Mouse (Mus musculus) MEL (cell line): ENCODE data around the gene Rab34. TPM values are rescaled to one million over a fixed set of nuclear protein-coding genes. Genes with fewer than 3 reads are reported as not detected.

Experiments used
- DNase-seq: peaks from one replicate; pipeline ENCODE4 v3.0.0; 2011; ENCODE audit warnings: low read depth, low spot score
- H3K27ac ChIP-seq: 2 replicates; pipeline ENCODE4 v1.5.1; 2012; ENCODE audit warnings: low read depth, mild to moderate bottlenecking, control low read depth, low read length, moderate library complexity; ENCODE audit not compliant: control insufficient read depth
- H3K27me3 ChIP-seq, 2 experiments: fragments of 150-350 bp in 1 of 2; sonication (generic) in 1 of 2; 2 replicates each; pipeline ENCODE4 v1.6.1; 2012; ENCODE audit warnings: low read length in 2 of 2, mild to moderate bottlenecking in 2 of 2, improper control_type of control experiment in 1 of 2, moderate library complexity in 1 of 2; ENCODE audit not compliant: insufficient read depth in 2 of 2, control insufficient read depth in 1 of 2
- H3K36me3 ChIP-seq, 2 experiments: 2 replicates each; pipeline ENCODE4 v1.6.1; 2012 to 2014; ENCODE audit warnings: low read length in 2 of 2, improper control_type of control experiment in 1 of 2, inconsistent platforms in 1 of 2, mild to moderate bottlenecking in 1 of 2; ENCODE audit not compliant: insufficient read depth in 2 of 2, control insufficient read depth in 1 of 2
- H3K4me1 ChIP-seq, 2 experiments: fragments of 150-350 bp in 1 of 2; sonication (generic) in 1 of 2; 2 replicates each; pipeline ENCODE4 v1.6.1; 2012; ENCODE audit warnings: low read length in 2 of 2, improper control_type of control experiment in 1 of 2, mild to moderate bottlenecking in 1 of 2; ENCODE audit not compliant: insufficient read depth in 2 of 2, control insufficient read depth in 1 of 2
- H3K4me3 ChIP-seq, 2 experiments: fragments of 150-350 bp in 1 of 2; sonication (generic) in 1 of 2; 2 replicates each; pipeline ENCODE4 v1.5.1; 2012; ENCODE audit warnings: low read depth in 2 of 2, low read length in 2 of 2, mild to moderate bottlenecking in 2 of 2, moderate library complexity in 2 of 2, control low read depth in 1 of 2, improper control_type of control experiment in 1 of 2; ENCODE audit not compliant: control insufficient read depth in 1 of 2, insufficient read depth in 1 of 2
- H3K79me2 ChIP-seq: 2 replicates; pipeline ENCODE4 v1.6.1; 2012; ENCODE audit warnings: mild to moderate bottlenecking, low read length, moderate library complexity; ENCODE audit not compliant: control insufficient read depth, poor library complexity, insufficient read depth
- H3K9ac ChIP-seq: 2 replicates; pipeline ENCODE4 v1.6.1; 2012; ENCODE audit warnings: low read depth, mild to moderate bottlenecking, control low read depth, low read length, moderate library complexity; ENCODE audit not compliant: control insufficient read depth, poor library complexity, severe bottlenecking
- H3K9me3 ChIP-seq: fragments of 150-350 bp; sonication (generic); replicated peaks from 2 replicates; pipeline ENCODE4 v1.6.1; 2012; ENCODE audit warnings: mild to moderate bottlenecking, low read length, improper control_type of control experiment, moderate library complexity; ENCODE audit not compliant: insufficient read depth
- CHD2 ChIP-seq: IDR thresholded peaks from 2 replicates; pipeline ENCODE4 v1.6.1; 2011; ENCODE audit warnings: low read length, improper control_type of control experiment
- ELF1 ChIP-seq: IDR thresholded peaks from 2 replicates; pipeline ENCODE4 v1.6.1; 2014; ENCODE audit warnings: low read depth, mild to moderate bottlenecking, inconsistent platforms, low read length, improper control_type of control experiment, moderate library complexity
- ETS1 ChIP-seq: IDR thresholded peaks from 2 replicates; pipeline ENCODE4 v1.6.1; 2012; ENCODE audit warnings: low read depth, mild to moderate bottlenecking, inconsistent platforms, low read length, improper control_type of control experiment, moderate library complexity
- GABPA ChIP-seq: IDR thresholded peaks from 2 replicates; pipeline ENCODE4 v1.6.1; 2012; ENCODE audit warnings: low read depth, mild to moderate bottlenecking, inconsistent platforms, low read length, improper control_type of control experiment, moderate library complexity
- GATA1 ChIP-seq: IDR thresholded peaks from 2 replicates; pipeline ENCODE4 v1.6.1; 2011; ENCODE audit warnings: low read depth, low read length, improper control_type of control experiment
- HCFC1 ChIP-seq: IDR thresholded peaks from 2 replicates; pipeline ENCODE4 v1.6.1; 2012; ENCODE audit warnings: low read depth, mild to moderate bottlenecking, inconsistent platforms, low read length, improper control_type of control experiment, moderate library complexity
- JUND ChIP-seq: IDR thresholded peaks from 2 replicates; pipeline ENCODE4 v1.6.1; 2011; ENCODE audit warnings: low read depth, mild to moderate bottlenecking, improper control_type of control experiment, low read length
- MAZ ChIP-seq: IDR thresholded peaks from 2 replicates; pipeline ENCODE4 v1.6.1; 2012; ENCODE audit warnings: low read depth, mild to moderate bottlenecking, inconsistent platforms, low read length, improper control_type of control experiment
- MXI1 ChIP-seq: IDR thresholded peaks from 2 replicates; pipeline ENCODE4 v1.6.1; 2011; ENCODE audit warnings: mild to moderate bottlenecking, low read depth, low read length, improper control_type of control experiment
- MYB ChIP-seq: IDR thresholded peaks from 2 replicates; pipeline ENCODE4 v1.6.1; 2011; ENCODE audit warnings: mild to moderate bottlenecking, low read depth, low read length, improper control_type of control experiment
- NRF1 ChIP-seq: IDR thresholded peaks from 2 replicates; pipeline ENCODE4 v1.6.1; 2014; ENCODE audit warnings: low read depth, mild to moderate bottlenecking, inconsistent platforms, low read length, improper control_type of control experiment, moderate library complexity; ENCODE audit not compliant: poor library complexity, insufficient read depth, severe bottlenecking
- POLR2A ChIP-seq, 2 experiments: IDR thresholded peaks; 2 replicates each; pipeline ENCODE4 v1.6.1; 2011 to 2012; ENCODE audit warnings: low read length in 2 of 2, mild to moderate bottlenecking in 2 of 2, control low read depth in 1 of 2, improper control_type of control experiment in 1 of 2, low read depth in 1 of 2, moderate library complexity in 1 of 2; ENCODE audit not compliant: control insufficient read depth in 1 of 2, insufficient read depth in 1 of 2, poor library complexity in 1 of 2
- POLR2AphosphoS2 ChIP-seq: IDR thresholded peaks from 2 replicates; pipeline ENCODE4 v1.6.1; 2011; ENCODE audit warnings: low read length, improper control_type of control experiment
- RCOR1 ChIP-seq: IDR thresholded peaks from 2 replicates; pipeline ENCODE4 v1.6.1; 2012; ENCODE audit warnings: low read depth, mild to moderate bottlenecking, inconsistent platforms, low read length, improper control_type of control experiment
- SMC3 ChIP-seq: IDR thresholded peaks from 2 replicates; pipeline ENCODE4 v1.6.1; 2011; ENCODE audit warnings: low read depth, low read length, improper control_type of control experiment
- TBP ChIP-seq: IDR thresholded peaks from 2 replicates; pipeline ENCODE4 v1.8.0; 2011; ENCODE audit warnings: low read depth, low read length, improper control_type of control experiment
- USF1 ChIP-seq: IDR thresholded peaks from 2 replicates; pipeline ENCODE4 v1.6.1; 2014; ENCODE audit warnings: low read depth, mild to moderate bottlenecking, inconsistent platforms, low read length, improper control_type of control experiment, moderate library complexity
- USF2 ChIP-seq, 2 experiments: IDR thresholded peaks; 2 replicates each; pipeline ENCODE4 v1.6.1; 2011 to 2012; ENCODE audit warnings: improper control_type of control experiment in 2 of 2, low read length in 2 of 2, borderline replicate concordance in 1 of 2, inconsistent platforms in 1 of 2, low read depth in 1 of 2, mild to moderate bottlenecking in 1 of 2; ENCODE audit not compliant: insufficient read depth in 1 of 2
- ZC3H11A ChIP-seq: IDR thresholded peaks from 2 replicates; pipeline ENCODE4 v1.6.1; 2012; ENCODE audit warnings: low read depth, mild to moderate bottlenecking, inconsistent platforms, low read length, improper control_type of control experiment
- ZMIZ1 ChIP-seq: IDR thresholded peaks from 2 replicates; pipeline ENCODE4 v1.6.1; 2012; ENCODE audit warnings: low read depth, mild to moderate bottlenecking, inconsistent platforms, low read length, improper control_type of control experiment, moderate library complexity
- polyA plus RNA-seq, 2 experiments: library from polyadenylated mRNA; stranded (reverse) in 1 of 2; unstranded in 1 of 2; fragments of >175 nt in 1 of 2; fragments of >200 nt in 1 of 2; gene quantifications; 2 replicates each; pipeline versions ENCODE4 v1.2.1 to v1.2.4; 2012; ENCODE audit warnings: low replicate concordance in 2 of 2, low read depth in 1 of 2; ENCODE audit not compliant: insufficient read length in 2 of 2, insufficient read depth in 1 of 2, missing spikeins in 1 of 2
- total RNA-seq: library from RNA; depleted of rRNA; stranded (reverse); fragments of 300-350 nt; gene quantifications from 2 replicates; pipeline ENCODE4 v1.2.3, GENCODE M21; 2012

The Rab34 gene
- total and polyA plus RNA-seq, 3 experiments, result 20.8 to 42.9 TPM; not detected in 1

DNA sequence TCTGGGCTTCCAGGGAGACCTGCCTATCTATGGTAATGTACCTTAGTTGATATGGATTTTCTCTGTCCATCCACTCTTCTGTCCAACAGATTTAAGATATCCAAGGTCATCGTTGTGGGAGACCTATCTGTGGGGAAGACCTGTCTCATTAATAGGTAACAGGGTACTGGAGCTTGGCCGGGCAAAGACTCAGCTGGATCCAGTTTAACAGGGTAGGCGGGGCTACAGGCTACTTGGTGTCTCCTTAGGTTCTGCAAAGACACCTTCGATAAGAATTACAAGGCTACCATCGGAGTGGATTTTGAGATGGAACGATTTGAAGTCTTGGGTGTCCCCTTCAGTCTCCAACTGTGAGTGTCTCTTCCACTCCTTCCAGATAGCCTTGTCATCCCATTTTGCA, 1.8 kb downstream of the Rab34 start:
- DNase-seq, result no peak
- no peaks in the 10 kb centered on the region for H3K9me3 ChIP-seq
- peak overlapping the region; percentile 88 for H3K9ac ChIP-seq
- peaks cover 0 to 17% of the 10 kb centered on the region in 2 experiments; a peak in 3 of 4 replicates for H3K4me1 ChIP-seq
- H3K27ac ChIP-seq, result no peak overlapping the region
- peaks cover 0 to 4% of the 10 kb centered on the region in 2 experiments; a peak in 2 of 4 replicates for H3K36me3 ChIP-seq
- H3K79me2 ChIP-seq, result peaks cover 7% of the 10 kb centered on the region; the same call in 1 of the 2 replicates
- peaks cover 0 to 6% of the 10 kb centered on the region in 2 experiments; a peak in 1 of 4 replicates for H3K27me3 ChIP-seq
- H3K4me3 ChIP-seq, result peak overlapping the region; percentile 72 to 73
- no peak for TF ChIP-seq MAZ

- Histone ChIP-seq H3K27ac (no peak within 1 kb of the TSS), H3K79me2 (peaks cover 7% of the 10 kb centered on the region; the same call in 1 of the 2 replicates), H3K9ac (no peak within 1 kb of the TSS), H3K4me3 (peak within 1 kb of the TSS in 1 of 2 experiments; percentile 100; a peak in 2 of 4 replicates), H3K9me3 (no peaks in the 10 kb centered on the region), H3K36me3 (peaks cover 0 to 4% of the 10 kb centered on the region in 2 experiments; a peak in 2 of 4 replicates), H3K4me1 (peaks cover 0 to 18% of the 10 kb centered on the region in 2 experiments; a peak in 3 of 4 replicates), H3K27me3 (peaks cover 0 to 6% of the 10 kb centered on the region in 2 experiments; a peak in 1 of 4 replicates)
- no peak for DNase-seq
- no peak for TF ChIP-seq SMC3
- TF ChIP-seq ZC3H11A, result no peak
- no peak for TF ChIP-seq GABPA
These were observed 4.9 kb downstream of the Rab34 start, which contains the start of gene Proca1 for GRCm38 (mm10) chr11:78193113-78193512. TSS of gene Proca1 (plus strand) at chr11:78193392.

DNA sequence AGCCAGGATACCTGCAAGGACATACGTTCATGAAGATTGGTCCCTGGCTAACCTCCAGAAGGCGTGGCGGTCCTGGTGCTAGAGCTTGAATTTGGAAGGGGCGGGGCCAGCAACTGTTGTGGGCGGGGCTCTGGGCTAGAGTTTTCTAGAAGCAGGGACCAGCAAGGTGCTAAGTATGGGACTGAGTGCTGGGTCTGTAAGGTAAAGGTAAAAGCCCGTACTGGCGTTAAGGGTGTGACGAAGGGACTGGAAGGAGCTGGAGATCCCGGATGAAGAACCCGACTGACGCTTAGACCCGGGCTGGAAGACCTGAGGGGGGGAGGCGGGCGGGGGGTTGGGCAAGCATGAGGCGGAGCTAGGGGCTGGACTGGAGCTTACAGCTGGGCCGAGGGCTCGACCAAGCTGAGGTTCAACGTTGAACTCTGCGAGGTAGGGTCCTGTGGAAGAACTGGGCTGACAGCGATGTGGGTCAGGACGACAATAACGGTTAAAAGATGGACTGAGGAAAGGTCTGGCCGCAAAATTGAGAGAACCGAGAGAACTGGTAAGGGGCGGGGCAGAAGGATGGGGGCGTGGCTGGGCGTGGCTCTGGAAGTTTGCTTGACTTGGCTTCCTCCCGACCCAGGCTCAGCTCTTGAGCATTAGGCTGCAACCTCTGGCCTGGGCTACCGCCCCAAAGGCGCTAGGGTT, 6.3 kb downstream of the Rab34 start:
- Histone ChIP-seq H3K4me3 (peak overlapping the region; percentile 88 to 100), H3K9me3 (no peaks in the 10 kb centered on the region), H3K27me3 (no peaks in the 10 kb centered on the region), H3K27ac (no peak overlapping the region), H3K36me3 (peaks cover 0 to 3% of the 10 kb centered on the region in 2 experiments; a peak in 2 of 4 replicates), H3K4me1 (peaks cover 0 to 16% of the 10 kb centered on the region in 2 experiments; a peak in 3 of 4 replicates), H3K9ac (peak overlapping the region; percentile 62), H3K79me2 (no peaks in the 10 kb centered on the region)
- DNase-seq, result peak; percentile 93
- TF ChIP-seq GATA1 (no peak), JUND (no peak), MXI1 (0 out of 2 replicates have a peak, but pooled peaks have one; percentile 5), POLR2AphosphoS2 (no peak), MAZ (peak; percentile 62; the same call in 1 of the 2 replicates), TBP (no peak), ELF1 (no peak), CHD2 (peak; percentile 25), USF1 (0 out of 2 replicates have a peak, but pooled peaks have one; percentile 10), ZC3H11A (no peak; the same call in 1 of the 2 replicates), ETS1 (no peak), MYB (no peak), ZMIZ1 (peak; percentile 36; the same call in 1 of the 2 replicates), POLR2A (IDR thresholded peaks at IDR 0.05; ENCODE audit: control insufficient read depth in 1 of 2, insufficient read depth in 1 of 2, low read depth in 1 of 2, low read length in 2 of 2, poor library complexity in 1 of 2) (peak; percentile 42 to 54; a peak in 1 of 4 replicates), USF2 (IDR thresholded peaks at IDR 0.05; ENCODE audit: borderline replicate concordance in 1 of 2, insufficient read depth in 1 of 2, low read depth in 1 of 2, low read length in 2 of 2) (no peak), NRF1 (no peak; the same call in 1 of the 2 replicates), RCOR1 (no peak), HCFC1 (peak; percentile 40; the same call in 1 of the 2 replicates)
